Mouse (Mus musculus) liver, embryonic 12.5 days (tissue): ENCODE results near the gene Npr1. TPM values are rescaled to one million over a fixed set of nuclear protein-coding genes. Genes with fewer than 3 reads are reported as not detected.

Experiments
- ATAC-seq: fragments of 200-750 bp; cut with Nextera tagmentation; 2 replicates; pipeline ENCODE4 v1.8.0; 2017; ENCODE audit warnings: moderate number of reproducible peaks, mild to moderate bottlenecking, moderate library complexity
- H3K27ac ChIP-seq: fragments of 300-500 bp; sonication (generic); 2 replicates; pipeline ENCODE4 v1.5.1; 2016; ENCODE audit warnings: mild to moderate bottlenecking
- H3K27me3 ChIP-seq: fragments of 300-500 bp; sonication (generic); replicated peaks from 2 replicates; pipeline ENCODE4 v1.6.1; 2016; ENCODE audit warnings: mild to moderate bottlenecking, moderate library complexity
- H3K36me3 ChIP-seq: fragments of 300-500 bp; sonication (generic); 2 replicates; pipeline ENCODE4 v1.6.1; 2016; ENCODE audit warnings: mild to moderate bottlenecking, moderate library complexity
- H3K4me1 ChIP-seq: fragments of 300-500 bp; sonication (generic); 2 replicates; pipeline ENCODE4 v1.6.1; 2016
- H3K4me2 ChIP-seq: fragments of 300-500 bp; sonication (generic); 2 replicates; pipeline ENCODE4 v1.6.1; 2016; ENCODE audit warnings: mild to moderate bottlenecking, moderate library complexity
- H3K4me3 ChIP-seq: fragments of 300-500 bp; sonication (generic); 2 replicates; pipeline ENCODE4 v1.5.1; 2016; ENCODE audit warnings: mild to moderate bottlenecking, moderate library complexity
- H3K9ac ChIP-seq: fragments of 300-500 bp; sonication (generic); 2 replicates; pipeline ENCODE4 v1.6.1; 2016; ENCODE audit warnings: mild to moderate bottlenecking, moderate library complexity
- H3K9me3 ChIP-seq: fragments of 300-500 bp; sonication (generic); replicated peaks from 2 replicates; pipeline ENCODE4 v1.6.1; 2016; ENCODE audit warnings: mild to moderate bottlenecking, moderate library complexity
- WGBS: fragments of 180-500 bp; shearing (Covaris S2); methylation state at CpG from one replicate; pipeline ENCODE4 v1.1.7; 2016; ENCODE audit not compliant: insufficient replicate concordance; 5-methylcytosine and 5-hydroxymethylcytosine counted together
- polyA plus RNA-seq: library from polyadenylated mRNA; unstranded; fragments of >200 nt; fragmentation: Nextera tagmentation; extraction: Ambion mirVana; gene quantifications from 2 replicates; pipeline ENCODE4 v1.2.1, GENCODE M21; 2016

Npr1 gene
- polyA plus RNA-seq = 5.1 and 5.3 TPM in 2 replicates

GRCm38 (mm10) chr3:90465686-90466310, at the start of gene Npr1:
TSS of gene Npr1 (minus strand) at chr3:90465866.
- no peaks in the 10 kb centered on the region; the same call in 1 of the 2 replicates for H3K9me3 ChIP-seq
- peaks cover 17% of the 10 kb centered on the region for H3K4me1 ChIP-seq
- H3K4me3 ChIP-seq = peak within 1 kb of the TSS; percentile 48
- peak; percentile 42 for ATAC-seq
- under 1% methylated on average over 34 of the region's 49 CpGs for WGBS
- peak within 1 kb of the TSS; percentile 41 for H3K9ac ChIP-seq
- no peaks in the 10 kb centered on the region for H3K36me3 ChIP-seq
- H3K27me3 ChIP-seq = peaks cover 81% of the 10 kb centered on the region
- H3K27ac ChIP-seq = no peak within 1 kb of the TSS
- peak within 1 kb of the TSS; percentile 72 for H3K4me2 ChIP-seq

DNA sequence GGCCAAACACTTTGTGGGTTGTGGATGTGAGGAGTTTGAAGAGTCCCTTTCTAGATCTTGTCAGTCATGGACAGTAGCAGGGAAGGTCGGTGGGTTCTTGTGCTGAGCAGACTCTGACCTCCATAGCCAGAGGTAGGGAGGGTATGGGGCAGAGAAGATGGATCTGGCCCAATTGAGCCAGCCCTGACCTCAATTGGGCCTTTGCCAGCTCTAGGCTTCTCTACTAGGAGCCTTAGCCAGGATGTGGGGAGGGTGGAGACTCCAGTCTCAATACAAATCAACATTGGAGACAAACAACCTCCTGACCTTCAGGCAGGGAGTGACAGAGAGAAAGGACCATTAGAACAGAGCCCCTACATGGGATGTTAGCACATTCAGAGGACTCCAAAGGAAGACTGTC, 49.6 kb upstream of the Npr1 start:
- peaks cover 5% of the 10 kb centered on the region; the same call in 1 of the 2 replicates for H3K36me3 ChIP-seq
- peak overlapping the region; percentile 68 for H3K9ac ChIP-seq
- WGBS = 46% methylated on average over 1 of the region's 1 CpGs
- H3K4me1 ChIP-seq = peaks cover 27% of the 10 kb centered on the region
- peak overlapping the region; percentile 95 for H3K4me2 ChIP-seq
- no peaks in the 10 kb centered on the region for H3K9me3 ChIP-seq
- H3K4me3 ChIP-seq = peak overlapping the region; percentile 61
- ATAC-seq = peak; percentile 14; the same call in 1 of the 2 replicates
- no peak overlapping the region for H3K27ac ChIP-seq
- H3K27me3 ChIP-seq = peaks cover 23% of the 10 kb centered on the region

DNA sequence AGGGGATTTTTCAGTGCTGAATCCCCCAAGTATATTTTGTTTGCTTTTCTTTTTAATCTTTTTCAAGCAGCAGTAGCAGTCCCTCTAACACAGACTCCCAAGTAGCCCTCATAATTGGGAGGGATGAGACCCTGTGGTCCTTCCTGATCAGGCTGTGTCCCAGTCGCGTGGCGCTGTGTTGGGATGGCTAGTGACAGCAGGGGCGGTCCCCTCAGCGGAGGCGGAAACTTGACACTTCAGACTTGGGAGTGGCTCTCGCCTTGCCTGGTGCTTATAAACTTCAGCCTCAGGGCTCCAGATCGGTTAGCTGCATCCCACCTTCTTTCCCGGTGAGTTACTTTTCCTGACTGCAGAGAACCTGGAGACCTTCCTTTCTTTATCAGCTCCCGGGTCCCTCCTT, 49.0 kb upstream of the Npr1 start:
- Histone ChIP-seq H3K36me3 (peaks cover 5% of the 10 kb centered on the region; the same call in 1 of the 2 replicates), H3K9me3 (no peaks in the 10 kb centered on the region), H3K27ac (peak overlapping the region; percentile 17; the same call in 1 of the 2 replicates), H3K4me1 (peaks cover 32% of the 10 kb centered on the region), H3K27me3 (peaks cover 23% of the 10 kb centered on the region), H3K4me3 (peak overlapping the region; percentile 61), H3K4me2 (peak overlapping the region; percentile 95), H3K9ac (peak overlapping the region; percentile 68)
- ATAC-seq = peak; percentile 86
- WGBS = 0% methylated on average over 10 of the region's 10 CpGs

DNA sequence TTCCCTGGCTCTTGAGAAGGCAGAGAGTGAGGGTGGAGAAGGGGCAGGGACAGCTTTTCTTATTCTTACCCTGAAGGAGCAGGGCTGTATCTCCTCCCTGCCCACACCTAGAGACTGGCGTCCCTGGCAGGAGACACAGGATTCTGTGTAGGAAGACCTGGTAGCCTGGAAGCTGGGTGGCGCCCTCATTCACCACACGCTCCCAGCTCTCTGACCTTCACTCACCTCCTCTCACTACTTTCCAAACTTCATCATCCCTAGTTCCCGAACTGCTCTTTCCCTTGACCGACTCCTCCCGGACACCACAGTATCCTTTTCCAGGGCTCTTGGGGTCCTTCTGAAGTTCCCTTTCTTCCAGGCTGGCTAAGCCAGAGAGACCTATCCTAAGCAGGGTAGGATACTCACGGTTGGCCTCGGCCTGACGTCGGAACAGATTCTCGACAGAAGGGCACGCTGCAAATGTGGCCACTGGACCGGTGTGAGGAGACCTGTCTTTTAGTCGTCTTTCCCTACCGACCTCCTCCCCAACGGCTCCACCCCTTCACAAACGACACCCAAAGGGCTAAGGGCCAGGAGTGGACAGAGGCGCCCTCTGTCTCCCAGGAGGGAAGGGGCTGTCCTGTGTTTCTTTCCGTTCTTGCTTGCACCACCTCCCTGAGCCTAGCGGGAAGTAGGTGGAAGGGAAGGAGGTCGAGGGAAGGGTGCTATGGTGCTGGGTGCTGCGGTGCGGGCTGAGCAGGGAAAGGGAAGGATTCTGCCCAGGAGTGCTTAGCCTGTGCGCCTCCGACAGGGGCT, 48.3 kb upstream of the Npr1 start, which contains the start of the genes S100a1 and S100a13:
Gene S100a1, minus strand, starts transcription at position 597 of the 795 bp plus-strand sequence.
Gene S100a13, plus strand, starts transcription at position 640 of the 795 bp plus-strand sequence.
- Histone ChIP-seq H3K4me2 (peak within 1 kb of the TSS; percentile 95), H3K4me3 (peak within 1 kb of the TSS; percentile 61), H3K9ac (peak within 1 kb of the TSS; percentile 68), H3K9me3 (no peaks in the 10 kb centered on the region), H3K4me1 (peaks cover 34% of the 10 kb centered on the region), H3K27ac (peak within 1 kb of the TSS; percentile 17; the same call in 1 of the 2 replicates), H3K27me3 (peaks cover 23% of the 10 kb centered on the region), H3K36me3 (peaks cover 5% of the 10 kb centered on the region; the same call in 1 of the 2 replicates)
- WGBS = 3% methylated on average over 25 of the region's 25 CpGs
- peak; percentile 51 for ATAC-seq

GRCm38 (mm10) chr3:90512948-90513642, 47.4 kb upstream of the Npr1 start:
- Histone ChIP-seq H3K27ac (no peak overlapping the region), H3K9me3 (no peaks in the 10 kb centered on the region), H3K4me2 (peak overlapping the region; percentile 95; the same call in 1 of the 2 replicates), H3K27me3 (peaks cover 23% of the 10 kb centered on the region), H3K4me1 (peaks cover 37% of the 10 kb centered on the region), H3K36me3 (peaks cover 5% of the 10 kb centered on the region; the same call in 1 of the 2 replicates), H3K9ac (no peak overlapping the region), H3K4me3 (no peak overlapping the region)
- 64% methylated on average over 9 of the region's 9 CpGs for WGBS
- ATAC-seq = no peak

DNA sequence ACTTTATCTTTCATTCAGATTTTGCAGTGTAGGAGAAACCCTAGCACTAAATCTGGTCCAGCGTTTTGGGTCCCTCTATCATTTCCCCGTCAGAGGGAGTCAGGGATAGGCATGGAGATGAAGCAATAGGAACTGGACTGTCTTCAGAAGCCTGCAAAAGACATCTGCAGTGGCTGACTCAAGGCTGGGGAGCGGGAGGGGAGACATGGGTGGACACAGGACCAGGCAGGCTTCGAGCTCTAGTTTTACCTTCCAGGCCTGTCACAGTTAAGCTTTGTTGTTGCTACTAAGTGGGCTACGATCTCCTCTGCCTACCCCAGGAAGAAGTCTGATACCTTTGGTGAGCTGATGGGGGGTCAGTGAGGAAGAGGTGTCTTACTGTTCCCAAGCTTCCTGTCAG, 46.6 kb upstream of the Npr1 start:
- WGBS = 73% methylated on average over 5 of the region's 5 CpGs
- Histone ChIP-seq H3K9me3 (no peaks in the 10 kb centered on the region), H3K27ac (no peak overlapping the region), H3K4me2 (no peak overlapping the region), H3K36me3 (peaks cover 10% of the 10 kb centered on the region), H3K9ac (no peak overlapping the region; the same call in 1 of the 2 replicates), H3K4me3 (no peak overlapping the region), H3K4me1 (peaks cover 45% of the 10 kb centered on the region), H3K27me3 (peaks cover 23% of the 10 kb centered on the region)
- no peak for ATAC-seq

DNA sequence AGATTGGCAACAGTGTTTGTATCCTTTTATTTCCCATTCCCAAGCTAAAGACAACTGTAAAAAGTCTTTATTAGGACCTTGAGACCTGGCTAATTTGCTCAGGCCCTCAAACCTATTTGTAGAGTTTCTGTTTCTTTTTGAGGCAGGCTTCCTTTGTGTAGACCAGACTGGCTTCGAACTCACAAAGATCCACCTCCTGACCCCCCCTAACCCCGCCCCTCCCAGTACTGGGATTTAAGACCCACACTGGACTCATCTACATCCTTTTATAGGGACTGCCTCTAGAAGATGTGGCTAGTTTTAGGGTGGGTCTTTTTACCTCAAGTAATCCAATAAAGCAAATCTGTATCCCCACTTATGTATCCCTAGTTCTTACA, 44.1 kb upstream of the Npr1 start:
- Histone ChIP-seq H3K9me3 (no peaks in the 10 kb centered on the region), H3K27ac (peak overlapping the region; percentile 75), H3K9ac (peak overlapping the region; percentile 44; the same call in 1 of the 2 replicates), H3K4me2 (peak overlapping the region; percentile 84), H3K36me3 (peaks cover 36% of the 10 kb centered on the region), H3K27me3 (peaks cover 23% of the 10 kb centered on the region), H3K4me3 (peak overlapping the region; percentile 97), H3K4me1 (peaks cover 44% of the 10 kb centered on the region)
- 12% methylated on average over 2 of the region's 2 CpGs for WGBS
- ATAC-seq = no peak

DNA sequence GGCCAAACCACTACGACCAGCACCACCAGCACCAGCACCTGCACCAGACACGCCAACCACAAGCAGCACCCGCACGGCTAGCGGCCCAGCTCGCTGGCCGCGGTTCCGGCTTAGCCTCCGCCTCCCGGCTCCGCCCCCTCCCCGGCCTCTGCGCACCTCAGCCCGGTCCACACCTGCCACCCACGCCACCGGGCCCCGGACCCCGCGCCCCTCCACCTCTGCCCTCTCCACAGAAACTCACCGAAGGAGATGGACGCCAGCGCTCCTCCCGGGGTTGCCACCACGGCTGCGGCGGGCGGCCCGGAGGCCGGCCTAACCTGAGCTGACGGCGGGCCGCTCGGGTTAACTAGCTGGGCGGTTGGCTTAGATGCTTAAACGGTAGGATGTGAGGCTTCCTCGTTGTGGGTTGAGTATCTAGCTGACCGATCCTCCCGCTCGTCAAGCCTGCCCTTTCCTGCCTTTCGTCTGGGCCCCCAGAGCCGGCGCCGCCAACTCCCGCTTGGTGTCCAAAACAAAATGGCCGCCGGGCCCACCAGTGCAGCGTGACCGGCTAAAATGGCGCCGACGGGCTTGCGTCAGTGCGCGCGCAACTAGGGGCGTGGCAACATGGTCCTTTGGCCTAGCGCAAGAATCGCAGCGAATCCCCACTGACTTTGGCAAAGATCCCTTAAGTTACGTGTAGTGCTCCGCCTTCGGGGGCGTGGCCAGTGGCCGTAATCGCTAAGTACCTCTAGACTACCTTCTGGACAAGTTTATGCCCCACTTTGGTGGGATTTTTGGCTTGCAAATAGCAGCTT, 43.5 kb upstream of the Npr1 start, which contains the start of gene Chtop:
Gene Chtop, minus strand, starts transcription at position 549 of the 797 bp plus-strand sequence.
- peak within 1 kb of the TSS; percentile 90 for H3K27ac ChIP-seq
- peaks cover 39% of the 10 kb centered on the region for H3K4me1 ChIP-seq
- peak within 1 kb of the TSS; percentile 97 for H3K4me3 ChIP-seq
- ATAC-seq = peak; percentile 88
- H3K9ac ChIP-seq = peak within 1 kb of the TSS; percentile 94
- no peaks in the 10 kb centered on the region for H3K9me3 ChIP-seq
- WGBS = under 1% methylated on average over 66 of the region's 66 CpGs
- peak within 1 kb of the TSS; percentile 84 for H3K4me2 ChIP-seq
- H3K36me3 ChIP-seq = peaks cover 41% of the 10 kb centered on the region
- peaks cover 23% of the 10 kb centered on the region for H3K27me3 ChIP-seq

GRCm38 (mm10) chr3:90508287-90508949, 42.8 kb upstream of the Npr1 start:
- no peak for ATAC-seq
- H3K4me3 ChIP-seq = peak overlapping the region; percentile 97

DNA sequence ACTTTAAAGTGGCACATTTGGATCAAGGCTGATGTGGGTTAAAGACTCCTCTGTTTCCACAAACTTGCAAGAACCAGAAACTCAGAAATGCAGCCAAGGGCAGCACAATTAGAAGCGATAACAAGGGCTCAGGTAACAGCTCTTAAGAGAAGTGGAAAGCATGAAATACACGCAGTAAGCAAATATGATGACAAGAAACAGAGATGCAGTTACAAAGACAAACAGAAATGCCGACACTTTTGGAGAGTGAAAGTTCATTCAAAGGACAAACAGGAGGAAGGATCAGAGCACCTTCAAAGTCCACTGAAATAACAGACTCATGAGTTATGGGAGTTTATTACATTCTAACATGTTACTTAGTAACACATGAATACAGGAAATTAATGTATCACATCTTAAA, 40.7 kb upstream of the Npr1 start:
- Histone ChIP-seq H3K4me3 (no peak overlapping the region), H3K36me3 (peaks cover 69% of the 10 kb centered on the region), H3K4me2 (no peak overlapping the region), H3K4me1 (peaks cover 29% of the 10 kb centered on the region), H3K27ac (no peak overlapping the region), H3K9ac (no peak overlapping the region; the same call in 1 of the 2 replicates), H3K9me3 (no peaks in the 10 kb centered on the region), H3K27me3 (no peaks in the 10 kb centered on the region)
- WGBS = 95% methylated on average over 3 of the region's 3 CpGs
- no peak for ATAC-seq

More at GRCm38 (mm10) chr3:90508287-90508949, 42.8 kb upstream of the Npr1 start:
- H3K27me3 ChIP-seq = peaks cover 17% of the 10 kb centered on the region
- no peaks in the 10 kb centered on the region for H3K9me3 ChIP-seq
- peak overlapping the region; percentile 84 for H3K4me2 ChIP-seq
- peak overlapping the region; percentile 90 for H3K27ac ChIP-seq
- peaks cover 32% of the 10 kb centered on the region for H3K4me1 ChIP-seq
- WGBS = 2% methylated on average over 20 of the region's 20 CpGs
- peaks cover 49% of the 10 kb centered on the region for H3K36me3 ChIP-seq
- H3K9ac ChIP-seq = peak overlapping the region; percentile 94
